Mouse (Mus musculus) erythroid progenitor cell, adult 5-6 weeks (primary cell): ENCODE measurements around the gene Filip1l. TPM values are rescaled to one million over a fixed set of nuclear protein-coding genes. Genes with fewer than 3 reads are reported as not detected.

Source experiments
- ATAC-seq: replicated peaks from 2 replicates; pipeline ENCODE4 v1.8.0; 2016; ENCODE audit warnings: moderate number of reproducible peaks, mild to moderate bottlenecking, moderate TSS enrichment, inconsistent platforms; ENCODE audit not compliant: poor library complexity, low FRiP score, severe bottlenecking
- total RNA-seq, 2 experiments: library from RNA; stranded (forward) in 1 of 2; stranded (reverse) in 1 of 2; fragments of 150-400 nt in 1 of 2; fragments of 186-747, 209-891 nt in 1 of 2; gene quantifications; 2 replicates each; pipeline versions ENCODE4 v1.2.3 to v1.2.4; 2015 to 2017; ENCODE audit warnings: low replicate concordance in 2 of 2

Gene Filip1l
- total RNA-seq, 2 experiments from 2014 or later = 6.1 to 13.4 TPM

DNA sequence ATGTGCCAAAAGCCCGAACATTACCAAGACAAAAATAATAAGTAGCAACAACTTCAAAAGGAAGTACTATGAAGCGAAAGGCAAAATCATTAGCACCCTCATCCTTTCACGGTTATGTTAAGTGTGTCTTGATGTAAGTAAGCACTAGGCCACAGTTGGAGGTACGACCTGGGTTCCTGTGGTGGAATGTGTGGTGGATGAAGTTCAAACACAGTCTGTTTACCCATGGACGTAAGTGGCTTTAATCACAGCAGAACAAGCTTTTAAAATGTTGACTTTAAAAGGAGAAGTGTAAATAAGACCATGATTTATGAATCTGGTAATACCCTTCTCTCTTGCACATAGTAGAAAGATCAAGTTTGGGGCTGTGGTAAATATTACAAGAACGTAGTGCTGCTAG is 153.2 kb downstream of the Filip1l start:
- no peak for ATAC-seq

DNA sequence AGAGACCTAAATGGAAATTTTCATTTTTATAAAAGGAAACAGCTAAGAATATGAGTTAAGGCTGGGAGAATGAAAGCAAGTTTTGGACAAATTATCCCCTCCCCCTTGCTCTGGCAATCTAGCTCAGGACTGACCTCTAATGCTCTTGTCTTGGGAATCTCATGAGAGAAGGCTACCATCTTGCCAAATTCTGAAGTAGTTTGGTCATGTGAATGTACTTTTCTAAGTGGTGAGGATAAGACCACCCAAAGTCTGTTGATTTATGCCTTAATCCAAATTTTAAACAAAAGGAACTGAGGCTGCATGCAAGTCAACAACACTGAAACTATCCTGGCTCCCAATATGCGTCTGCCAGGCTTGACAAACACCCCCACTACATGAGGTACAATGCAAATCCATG is 155.5 kb downstream of the Filip1l start:
- ATAC-seq = no peak

DNA sequence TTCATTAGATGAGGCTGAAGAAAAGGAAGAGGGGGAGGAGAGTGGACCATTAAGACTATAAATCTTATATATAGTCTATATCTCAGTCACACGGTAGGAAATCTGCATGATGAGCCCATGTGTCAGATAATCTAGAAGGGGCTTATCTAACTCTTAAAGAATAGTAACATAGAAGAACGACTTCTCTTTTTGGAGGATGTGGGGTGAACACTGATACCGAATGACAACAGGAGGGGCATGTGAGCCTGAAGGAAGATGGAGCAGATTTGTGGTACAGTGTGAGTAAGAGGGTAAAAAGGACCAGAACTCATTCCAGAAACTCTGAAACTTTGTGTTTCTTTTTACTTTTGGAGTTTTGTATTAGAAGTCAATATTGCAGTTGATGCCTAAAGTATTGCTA is 156.2 kb downstream of the Filip1l start:
- no peak for ATAC-seq

DNA sequence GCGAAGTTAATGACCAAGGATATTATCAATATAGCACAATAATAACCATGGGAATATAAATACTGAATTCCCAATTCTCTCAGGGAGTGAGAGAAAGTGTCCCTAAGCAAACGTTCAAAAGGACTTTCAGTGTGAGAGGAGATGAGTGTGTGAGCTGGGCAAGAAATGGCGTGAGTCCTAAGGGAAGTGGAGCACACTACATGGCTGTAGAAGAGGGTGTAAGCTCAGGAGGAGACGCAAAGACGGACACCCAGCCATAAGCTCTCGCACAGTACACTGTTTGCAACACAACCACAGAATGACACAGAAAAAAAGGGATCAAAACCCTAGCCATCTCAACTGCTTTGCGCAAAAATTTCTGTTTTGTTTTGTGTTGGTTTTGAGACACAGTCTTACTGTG is 160.7 kb downstream of the Filip1l start:
- ATAC-seq = no peak

DNA sequence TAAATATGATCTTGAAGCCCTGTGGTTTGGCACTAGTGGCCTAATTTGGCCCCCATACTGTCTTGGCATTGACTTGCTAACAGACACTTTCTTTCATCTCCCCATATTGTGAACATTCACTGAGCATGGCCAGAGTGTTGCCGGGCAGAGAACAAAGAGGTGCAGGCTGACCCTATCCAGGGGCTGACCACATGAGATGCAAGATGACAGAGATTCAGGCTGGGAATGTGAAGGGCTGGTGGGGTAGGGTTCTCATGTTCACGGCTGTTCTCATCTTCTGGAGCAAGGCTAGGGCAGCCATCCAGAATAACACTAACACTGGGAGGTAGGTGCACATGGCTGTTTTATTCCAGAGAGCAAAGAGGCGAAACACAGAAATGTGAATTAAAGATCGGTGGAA is 161.5 kb downstream of the Filip1l start:
- ATAC-seq = no peak

DNA sequence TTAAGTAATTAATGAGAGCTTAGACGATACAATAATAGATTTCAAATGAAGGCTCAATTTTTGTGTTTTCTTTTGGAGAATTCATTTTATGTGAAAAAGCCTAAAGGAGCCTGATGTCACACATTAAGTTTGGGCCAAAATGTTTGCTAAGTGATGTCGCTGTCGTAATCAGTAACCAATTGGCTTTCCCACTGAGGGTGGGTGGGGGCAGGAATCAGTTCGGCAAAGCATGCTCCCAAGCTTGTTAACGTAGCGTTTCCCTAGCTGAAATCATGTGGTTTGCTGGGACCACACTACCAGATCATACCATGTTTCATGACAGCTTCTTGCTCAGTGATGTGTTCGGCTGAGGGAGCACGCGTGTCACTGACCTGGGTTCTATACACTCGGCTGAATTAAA is 162.7 kb downstream of the Filip1l start:
- no peak for ATAC-seq

DNA sequence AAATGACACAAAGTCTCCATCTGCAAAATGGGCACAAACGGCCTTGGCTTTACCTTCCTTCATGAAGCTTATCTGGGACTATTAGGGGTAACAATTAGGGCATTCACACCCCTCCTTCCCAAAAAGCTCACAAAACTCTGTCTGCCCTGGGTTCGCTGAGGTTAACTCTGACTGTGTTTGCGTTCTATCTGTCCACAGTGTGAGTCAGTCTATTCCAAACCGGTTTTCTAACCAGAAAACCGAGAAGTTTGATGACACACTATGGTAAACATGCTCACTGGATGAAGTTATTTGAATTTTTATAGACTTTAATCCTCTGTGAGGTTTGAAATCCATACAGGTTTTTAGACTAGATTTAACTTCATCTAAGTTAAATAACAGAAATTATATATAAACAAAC is 172.2 kb downstream of the Filip1l start:
- no peak for ATAC-seq

DNA sequence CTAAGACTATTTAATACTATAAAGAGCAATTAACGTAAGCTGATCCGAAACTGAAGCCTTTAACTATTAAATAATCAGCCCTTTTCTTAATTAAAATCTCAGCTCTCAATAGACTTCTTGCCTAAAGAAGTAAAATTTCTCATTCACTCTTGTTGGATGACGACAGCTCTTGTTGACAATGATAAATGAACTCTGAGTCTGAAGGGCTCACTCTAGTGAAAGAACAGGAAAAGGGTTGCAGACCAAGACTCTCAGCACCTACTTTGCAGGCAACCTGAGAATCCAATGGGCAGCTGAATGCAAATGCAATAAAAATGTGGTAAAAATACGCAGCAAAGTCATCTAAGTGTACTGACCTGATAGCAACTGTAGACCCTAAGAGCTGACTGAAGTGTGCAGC is 172.6 kb downstream of the Filip1l start:
- no peak for ATAC-seq

DNA sequence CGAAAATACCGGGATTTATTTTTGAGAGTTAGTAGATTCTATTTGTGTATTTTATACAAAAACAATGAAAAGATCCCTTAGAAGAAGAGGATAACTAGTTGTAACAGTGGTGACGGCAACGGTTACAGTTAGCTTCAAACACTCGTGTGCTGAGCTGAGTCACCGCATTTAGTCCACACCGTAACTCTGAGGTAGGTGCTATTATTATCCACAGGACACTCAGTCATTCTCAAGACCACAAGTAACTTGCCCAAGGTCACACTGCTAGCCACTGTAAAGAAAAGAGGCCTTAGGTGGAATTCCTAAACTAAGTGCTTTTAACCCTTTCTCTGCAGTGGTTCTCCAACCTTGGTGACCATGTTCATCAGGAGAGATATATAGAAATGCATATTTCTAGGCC is 174.0 kb downstream of the Filip1l start:
- ATAC-seq = no peak

DNA sequence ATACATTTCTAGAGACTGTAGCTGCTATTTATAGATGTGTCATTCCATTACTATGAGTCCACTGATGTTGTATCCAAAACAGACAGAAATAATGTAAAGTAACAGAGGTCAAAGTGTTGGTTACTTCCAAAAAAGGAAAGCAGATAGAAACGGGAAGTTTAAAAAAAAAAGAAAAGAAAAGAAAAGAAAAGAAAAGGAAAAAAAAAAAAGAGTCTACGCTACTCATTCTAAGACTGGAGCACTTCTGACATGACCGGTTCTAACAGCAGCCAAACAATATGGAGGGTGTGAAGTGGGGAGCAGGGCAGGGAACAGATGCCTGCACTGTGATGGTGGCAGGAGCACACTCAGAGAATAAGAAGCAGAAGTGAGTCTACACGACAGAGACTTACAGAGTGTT is 175.6 kb downstream of the Filip1l start:
- ATAC-seq = no peak

DNA sequence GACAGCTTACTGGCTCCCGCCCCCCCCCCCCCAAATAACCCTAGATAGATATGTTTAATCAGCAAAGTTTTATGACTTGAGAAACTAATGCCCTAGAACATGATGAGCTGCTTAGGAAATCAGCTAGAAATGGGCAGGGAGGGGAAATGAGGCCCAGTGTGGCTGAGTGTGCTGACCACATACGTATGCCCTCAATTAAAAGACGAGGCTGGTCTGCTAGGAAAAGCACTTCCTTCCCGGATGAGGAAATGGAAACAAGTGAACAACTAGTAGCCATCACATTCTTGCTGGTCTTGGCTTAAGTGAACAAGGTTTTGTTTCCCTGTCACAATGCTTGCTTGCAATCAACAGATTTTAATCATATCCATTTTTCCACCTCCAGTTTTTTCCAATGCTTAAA is 177.7 kb downstream of the Filip1l start:
- no peak for ATAC-seq

DNA sequence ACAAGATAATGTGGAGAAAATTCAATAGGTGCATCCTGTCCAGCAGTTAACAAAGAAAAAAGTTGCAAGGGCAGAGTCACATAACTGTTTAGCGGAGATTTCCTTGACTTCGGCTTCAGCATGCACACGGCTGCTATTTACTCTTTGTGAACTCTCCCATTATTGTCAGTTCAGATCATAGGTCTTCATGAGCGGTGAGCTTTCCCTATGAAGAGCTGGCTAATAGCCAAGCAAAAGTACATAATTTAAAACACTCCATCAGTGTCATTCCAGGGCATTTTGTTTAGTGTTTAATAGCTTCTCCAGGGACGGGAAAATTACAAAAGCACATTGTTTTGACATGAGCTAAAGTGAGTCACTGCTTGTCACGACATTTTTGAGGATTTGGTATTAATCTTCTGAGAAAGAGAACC is 179.2 kb downstream of the Filip1l start:
- no peak for ATAC-seq

DNA sequence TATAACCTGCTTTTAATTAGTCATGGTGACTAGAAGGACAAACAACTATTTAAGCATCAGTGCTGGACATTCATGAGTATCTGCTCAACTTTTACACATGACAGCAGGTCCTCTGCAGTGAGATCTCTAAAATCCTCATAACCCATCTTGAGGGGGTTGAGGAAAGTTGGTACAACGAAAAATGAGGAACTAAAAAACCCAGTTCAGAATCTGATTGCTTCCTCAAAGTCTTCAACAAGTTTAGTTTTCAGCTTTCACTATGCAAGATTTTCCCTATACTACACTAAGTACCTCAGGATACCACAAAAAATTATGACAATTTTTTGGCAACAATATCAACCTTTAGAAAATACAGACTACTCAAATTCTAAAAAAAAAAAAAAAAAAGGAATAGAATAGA is 181.5 kb downstream of the Filip1l start:
- no peak for ATAC-seq

DNA sequence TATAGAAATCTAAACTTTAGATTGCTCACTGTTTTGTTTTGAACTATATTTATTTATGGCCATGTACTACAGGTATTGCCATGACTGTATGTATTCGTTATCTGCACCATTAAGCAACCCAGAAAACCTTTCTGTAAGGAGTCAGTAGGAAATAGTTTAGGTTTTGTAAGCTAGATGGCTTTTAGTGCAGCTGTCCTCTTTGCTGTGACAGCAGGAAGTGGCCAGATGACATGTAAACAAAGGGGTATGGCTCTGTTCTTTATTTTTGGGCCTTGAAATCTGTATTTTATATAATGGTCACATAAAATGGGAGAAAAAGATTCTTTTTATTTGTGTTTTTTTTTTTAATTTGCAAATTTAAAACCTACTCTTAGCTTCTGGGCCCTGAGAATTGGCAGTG is 181.9 kb downstream of the Filip1l start:
- no peak for ATAC-seq

DNA sequence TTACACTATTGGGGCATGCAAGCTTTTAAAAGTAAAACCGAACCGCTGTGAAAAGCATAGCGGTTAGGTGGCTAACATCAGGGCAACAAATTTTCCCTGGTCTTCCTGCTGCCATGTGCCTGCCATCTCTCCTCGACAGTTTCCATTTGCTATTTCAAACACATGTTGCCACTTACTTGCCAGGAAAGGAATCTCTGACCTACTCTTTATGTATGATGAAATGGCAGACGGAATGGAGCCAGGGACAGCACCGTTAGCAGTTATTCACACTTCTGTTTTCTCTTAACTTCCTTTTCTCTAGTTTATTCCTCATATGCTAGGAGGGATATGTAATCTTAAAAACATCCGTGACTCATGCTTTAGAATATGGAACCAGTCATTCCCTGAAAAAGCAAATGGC is 183.6 kb downstream of the Filip1l start:
- no peak for ATAC-seq

DNA sequence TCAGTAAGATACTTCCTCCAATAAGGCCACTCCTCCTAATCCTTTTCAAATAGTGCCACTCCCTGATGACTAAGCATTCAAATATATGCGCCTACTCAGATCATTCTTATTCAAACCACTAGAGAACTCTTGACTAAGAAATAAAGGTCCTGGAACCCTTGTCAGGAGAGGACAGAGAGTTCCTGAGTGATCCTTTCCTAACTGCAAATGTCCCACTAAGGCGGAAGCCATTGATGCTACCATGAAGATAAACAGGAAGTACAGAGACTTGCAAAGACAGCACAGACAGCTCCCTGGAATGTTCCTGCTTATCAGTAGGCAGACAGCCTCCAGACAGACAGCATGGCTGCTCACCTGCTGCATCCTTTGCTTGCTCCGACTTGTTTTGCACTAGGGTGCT is 190.3 kb downstream of the Filip1l start:
- ATAC-seq = no peak

DNA sequence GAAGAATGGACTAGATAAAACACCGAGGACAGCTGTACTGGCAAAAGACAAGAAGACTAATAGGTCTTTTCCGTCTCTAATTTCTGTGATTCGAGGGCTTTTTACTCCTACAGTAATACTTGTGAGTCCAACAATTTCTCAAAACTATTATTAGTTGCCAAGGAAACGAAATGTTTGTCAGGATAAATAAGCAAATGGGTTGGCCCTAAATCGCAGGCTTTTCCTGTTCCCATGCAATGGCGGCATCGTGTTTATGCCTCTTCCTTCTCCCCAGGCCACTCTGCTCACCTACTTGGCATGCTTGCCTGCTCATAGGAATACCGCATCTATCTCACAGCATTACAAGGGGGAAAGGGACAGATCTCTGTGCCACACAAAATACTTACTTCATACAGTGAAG is 191.5 kb downstream of the Filip1l start:
- ATAC-seq = no peak

DNA sequence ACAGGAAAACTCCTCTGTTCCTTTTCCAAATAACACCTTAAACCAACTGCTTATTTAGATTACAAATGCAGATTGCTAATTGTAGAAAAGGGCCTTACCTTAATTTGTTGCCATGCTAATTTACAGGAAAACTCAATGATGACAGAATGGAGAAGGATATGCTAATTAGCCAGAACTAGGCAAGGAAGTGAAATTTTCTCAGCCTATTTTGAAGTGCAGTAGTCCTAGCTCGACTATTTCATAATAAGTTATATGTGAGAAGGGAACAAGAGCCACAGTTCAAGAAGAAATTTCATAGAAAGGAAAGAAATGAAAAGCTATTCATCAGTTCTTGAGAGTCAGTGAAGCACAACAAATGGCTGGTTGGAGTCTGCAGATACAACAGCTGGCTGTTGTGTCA is 193.5 kb downstream of the Filip1l start:
- no peak for ATAC-seq

DNA sequence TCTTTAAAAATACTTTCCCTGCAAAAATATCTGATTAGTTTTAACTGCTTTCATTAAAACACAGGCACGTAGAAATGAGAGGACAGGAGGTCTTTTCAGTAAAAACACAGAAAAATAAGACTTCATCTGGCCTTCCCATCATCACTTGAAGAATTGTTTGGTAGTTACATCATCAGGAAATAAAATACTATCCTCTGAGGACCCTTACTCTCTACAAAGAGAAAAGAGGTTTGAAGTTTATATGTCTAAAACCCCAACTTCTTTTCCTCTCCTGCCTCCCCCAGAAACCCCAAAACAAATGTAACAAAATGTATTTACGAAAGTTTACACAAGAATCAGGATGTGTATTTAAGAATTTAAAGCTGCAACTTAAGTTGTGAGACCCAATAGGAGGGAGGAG is 195.7 kb downstream of the Filip1l start:
- no peak for ATAC-seq

DNA sequence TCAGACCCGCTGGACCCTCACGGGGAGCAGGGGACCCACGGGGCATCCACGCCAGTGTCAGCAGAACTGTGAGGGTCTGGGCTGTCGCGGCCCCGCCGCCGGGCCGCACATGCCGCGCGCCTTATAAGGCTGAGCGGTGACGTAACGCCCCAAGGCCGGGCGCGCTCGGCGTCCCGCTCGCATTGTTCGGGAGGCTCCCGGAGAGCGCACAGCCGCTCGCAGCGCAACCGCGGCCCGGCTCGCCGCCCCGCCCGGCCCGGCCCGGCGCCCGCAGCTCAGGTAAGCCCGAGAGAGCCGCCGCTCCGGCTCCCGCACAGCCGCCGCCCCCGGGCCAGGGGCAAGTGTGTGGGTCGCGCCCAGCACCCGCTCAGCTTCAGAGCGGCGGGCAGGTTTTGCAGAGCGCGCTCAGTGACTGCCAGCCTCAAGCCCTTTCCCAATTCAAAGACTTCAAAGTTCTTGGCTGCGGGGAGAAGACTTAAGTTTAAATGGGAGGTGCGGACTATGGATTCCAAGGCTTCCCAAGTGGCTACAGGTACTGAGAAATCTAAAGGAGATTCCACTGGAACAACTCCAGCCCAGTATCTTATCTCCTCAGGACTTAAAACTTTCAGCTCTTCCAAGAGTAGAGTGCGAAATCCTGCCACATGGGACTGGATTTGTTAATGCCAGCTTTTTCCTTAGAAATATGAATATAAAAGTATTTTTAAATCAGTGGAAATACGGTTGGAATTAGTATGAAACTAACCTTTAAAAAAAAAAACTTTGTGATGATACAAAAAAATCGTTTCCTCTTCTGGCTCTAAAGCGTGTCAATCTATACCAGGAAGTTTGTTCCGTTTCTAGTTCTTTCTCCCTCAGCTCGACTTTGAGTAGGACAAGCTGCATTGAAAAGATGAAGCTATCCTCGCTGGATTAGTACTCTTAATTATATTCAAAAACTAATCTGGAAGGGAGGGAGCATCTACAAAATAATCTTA is 196.5 kb downstream of the Filip1l start:
- no peak for ATAC-seq

DNA sequence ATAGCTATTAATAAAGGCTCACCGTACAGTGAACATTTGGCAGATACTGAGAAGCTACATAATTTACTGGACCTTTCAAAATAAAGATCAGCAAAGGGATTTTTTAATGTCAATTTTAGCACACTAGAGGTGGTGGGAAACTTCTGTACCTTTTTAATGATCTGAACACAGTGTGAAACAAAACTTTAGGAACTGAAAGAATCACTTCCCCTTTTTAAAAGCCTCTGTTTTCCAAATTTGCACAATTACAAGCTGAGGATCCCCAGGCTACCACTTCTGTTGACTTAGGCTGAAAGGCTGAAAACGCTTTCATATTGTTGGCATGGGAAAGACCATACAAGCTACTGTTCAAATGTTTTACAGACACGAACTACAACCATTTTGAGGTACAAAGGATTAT is 197.2 kb downstream of the Filip1l start:
- ATAC-seq = no peak

DNA sequence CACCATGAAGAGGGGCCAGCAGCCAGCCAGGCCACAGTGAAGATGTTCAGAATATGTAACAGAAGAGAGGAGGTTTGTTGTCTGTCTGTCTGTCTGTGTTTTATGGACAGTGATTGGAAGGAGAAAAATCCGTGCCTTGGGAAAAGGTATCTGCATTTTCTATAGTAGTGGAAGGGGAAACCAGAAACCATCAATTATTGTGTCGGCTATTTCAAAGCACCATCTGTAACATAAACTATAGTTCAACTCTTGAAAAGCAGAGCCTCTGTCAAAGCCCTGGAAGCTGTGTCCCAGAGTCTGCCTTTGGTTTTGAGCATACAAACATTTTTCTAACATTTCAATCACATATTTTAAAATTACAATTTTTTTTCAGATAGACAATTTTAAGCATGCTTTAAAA is 197.9 kb downstream of the Filip1l start:
- no peak for ATAC-seq
